Mouse (Mus musculus) MEL (cell line): ENCODE results near the gene Fbxo2.

Experiments
- CTCF ChIP-seq, 3 experiments: IDR thresholded peaks in 2 of 3; conservative IDR thresholded peaks in 1 of 3; 2 replicates each; pipeline ENCODE4 v1.5.1; 2011 to 2012; ENCODE audit warnings: low read length in 3 of 3, low read depth in 2 of 3, mild to moderate bottlenecking in 2 of 3, improper control_type of control experiment in 1 of 3, inconsistent platforms in 1 of 3, mixed read lengths in 1 of 3, moderate library complexity in 1 of 3; ENCODE audit not compliant: control insufficient read depth in 1 of 3, insufficient read depth in 1 of 3, poor library complexity in 1 of 3, severe bottlenecking in 1 of 3
- E2F4 ChIP-seq: IDR thresholded peaks from 2 replicates; pipeline ENCODE4 v1.6.1; 2011; ENCODE audit warnings: low read depth, low read length, improper control_type of control experiment, borderline replicate concordance
- GABPA ChIP-seq: IDR thresholded peaks from 2 replicates; pipeline ENCODE4 v1.6.1; 2012; ENCODE audit warnings: low read depth, mild to moderate bottlenecking, inconsistent platforms, low read length, improper control_type of control experiment, moderate library complexity
- MAZ ChIP-seq: IDR thresholded peaks from 2 replicates; pipeline ENCODE4 v1.6.1; 2012; ENCODE audit warnings: low read depth, mild to moderate bottlenecking, inconsistent platforms, low read length, improper control_type of control experiment
- MEF2A ChIP-seq: IDR thresholded peaks from 2 replicates; pipeline ENCODE4 v1.6.1; 2014; ENCODE audit warnings: low read depth, mild to moderate bottlenecking, inconsistent platforms, low read length, improper control_type of control experiment; ENCODE audit not compliant: poor library complexity, insufficient replicate concordance, severe bottlenecking; ENCODE audit errors: extremely low read depth
- POLR2A ChIP-seq, 2 experiments: IDR thresholded peaks; 2 replicates each; pipeline ENCODE4 v1.6.1; 2011 to 2012; ENCODE audit warnings: low read length in 2 of 2, mild to moderate bottlenecking in 2 of 2, control low read depth in 1 of 2, improper control_type of control experiment in 1 of 2, low read depth in 1 of 2, moderate library complexity in 1 of 2; ENCODE audit not compliant: control insufficient read depth in 1 of 2, insufficient read depth in 1 of 2, poor library complexity in 1 of 2
- POLR2AphosphoS2 ChIP-seq: IDR thresholded peaks from 2 replicates; pipeline ENCODE4 v1.6.1; 2011; ENCODE audit warnings: low read length, improper control_type of control experiment
- RCOR1 ChIP-seq: IDR thresholded peaks from 2 replicates; pipeline ENCODE4 v1.6.1; 2012; ENCODE audit warnings: low read depth, mild to moderate bottlenecking, inconsistent platforms, low read length, improper control_type of control experiment
- SIN3A ChIP-seq: IDR thresholded peaks from 2 replicates; pipeline ENCODE4 v1.6.1; 2012; ENCODE audit warnings: low read length, improper control_type of control experiment, inconsistent platforms
- TAL1 ChIP-seq: IDR thresholded peaks from 2 replicates; pipeline ENCODE4 v1.6.1; 2012; ENCODE audit warnings: mild to moderate bottlenecking, inconsistent platforms, low read length, moderate library complexity, mixed read lengths
- TBP ChIP-seq: IDR thresholded peaks from 2 replicates; pipeline ENCODE4 v1.8.0; 2011; ENCODE audit warnings: low read depth, low read length, improper control_type of control experiment
- USF1 ChIP-seq: IDR thresholded peaks from 2 replicates; pipeline ENCODE4 v1.6.1; 2014; ENCODE audit warnings: low read depth, mild to moderate bottlenecking, inconsistent platforms, low read length, improper control_type of control experiment, moderate library complexity
- USF2 ChIP-seq, 2 experiments: IDR thresholded peaks; 2 replicates each; pipeline ENCODE4 v1.6.1; 2011 to 2012; ENCODE audit warnings: improper control_type of control experiment in 2 of 2, low read length in 2 of 2, borderline replicate concordance in 1 of 2, inconsistent platforms in 1 of 2, low read depth in 1 of 2, mild to moderate bottlenecking in 1 of 2; ENCODE audit not compliant: insufficient read depth in 1 of 2
- ZNF384 ChIP-seq: IDR thresholded peaks from 2 replicates; pipeline ENCODE4 v1.6.1; 2012; ENCODE audit warnings: low read depth, mild to moderate bottlenecking, inconsistent platforms, low read length, improper control_type of control experiment

GRCm38 (mm10) chr4:148159544-148160435, 631 bp upstream of the Fbxo2 start:
- TF ChIP-seq MEF2A (no peak), RCOR1 (no peak), POLR2AphosphoS2 (no peak), CTCF (IDR thresholded peaks at IDR 0.05 in 2 of 3, conservative IDR thresholded peaks at IDR 0.05 in 1 of 3; ENCODE audit: control insufficient read depth in 1 of 3, insufficient read depth in 1 of 3, low read depth in 2 of 3, low read length in 3 of 3, poor library complexity in 1 of 3, severe bottlenecking in 1 of 3) (no peak), GABPA (no peak), USF1 (no peak), ZNF384 (no peak), TBP (no peak), SIN3A (peak; percentile 52), E2F4 (no peak), MAZ (peak; percentile 62), POLR2A (IDR thresholded peaks at IDR 0.05; ENCODE audit: control insufficient read depth in 1 of 2, insufficient read depth in 1 of 2, low read depth in 1 of 2, low read length in 2 of 2, poor library complexity in 1 of 2) (peak; percentile 25 to 28; a peak in 1 of 4 replicates), TAL1 (no peak), USF2 (IDR thresholded peaks at IDR 0.05; ENCODE audit: borderline replicate concordance in 1 of 2, insufficient read depth in 1 of 2, low read depth in 1 of 2, low read length in 2 of 2) (no peak)
